Mouse (Mus musculus): ENCODE results near the gene Sox11. TPM values are rescaled to one million over a fixed set of nuclear protein-coding genes. Genes with fewer than 3 reads are reported as not detected.

Gene Sox11
- total RNA-seq (2021) = 1 to 10 TPM; 6.0 to 6.3 TPM

- DNase-seq = peak; percentile 52
These were observed at the start of gene Sox11 for GRCm38 (mm10) chr12:27341871-27342690. Sox11 (minus strand) TSS chr12:27342574.

- DNase-seq = no peak
These were observed 49.4 kb upstream of the Sox11 start for GRCm38 (mm10) chr12:27391652-27392305.

GRCm38 (mm10) chr12:27390439-27390838 lies 48.1 kb upstream of the Sox11 start:
- DNase-seq = peak; percentile 6

GRCm38 (mm10) chr12:27389429-27389828 lies 47.1 kb upstream of the Sox11 start:
- DNase-seq = no peak

- DNase-seq = no peak
These were observed 30.1 kb upstream of the Sox11 start for GRCm38 (mm10) chr12:27372505-27372904.

GRCm38 (mm10) chr12:27370756-27371155 lies 28.4 kb upstream of the Sox11 start:
- peak; percentile 24 for DNase-seq

GRCm38 (mm10) chr12:27367476-27367875 lies 25.1 kb upstream of the Sox11 start:
- DNase-seq = no peak

- no peak for DNase-seq
These were observed 21.7 kb upstream of the Sox11 start for GRCm38 (mm10) chr12:27363840-27364640.

- DNase-seq = peak; percentile 61
These were observed 14.8 kb upstream of the Sox11 start for GRCm38 (mm10) chr12:27357076-27357637.

GRCm38 (mm10) chr12:27356571-27356970 lies 14.2 kb upstream of the Sox11 start:
- no peak for DNase-seq

GRCm38 (mm10) chr12:27343606-27344410 lies 1.4 kb upstream of the Sox11 start:
- DNase-seq = no peak

- peak; percentile 88 for DNase-seq
These were observed 574 bp upstream of the Sox11 start for GRCm38 (mm10) chr12:27342691-27343605.

- peak; percentile 28 for DNase-seq
These were observed 1.1 kb downstream of the Sox11 start for GRCm38 (mm10) chr12:27341130-27341870.

- no peak for DNase-seq
These were observed 1.8 kb downstream of the Sox11 start for GRCm38 (mm10) chr12:27340451-27341035.

- peak; percentile 59 for DNase-seq
These were observed 3.1 kb downstream of the Sox11 start for GRCm38 (mm10) chr12:27339171-27339751.

GRCm38 (mm10) chr12:27338721-27339170 lies 3.6 kb downstream of the Sox11 start:
- DNase-seq = peak; percentile 55

- no peak for DNase-seq
These were observed 4.3 kb downstream of the Sox11 start for GRCm38 (mm10) chr12:27338116-27338515.

GRCm38 (mm10) chr12:27337482-27337881 lies 4.9 kb downstream of the Sox11 start:
- no peak for DNase-seq

GRCm38 (mm10) chr12:27336801-27337200 lies 5.6 kb downstream of the Sox11 start:
- no peak for DNase-seq
